9 mouse cellular contexts compared by ENCODE assay signal in genomic region chr8:73350366-73350765, GRCm38 (mm10). TPM values are rescaled to one million over a fixed set of nuclear protein-coding genes. Genes with fewer than 3 reads are reported as not detected.
DNase-seq lines count a peak whose midpoint lies in the region; ATAC-seq lines count a peak whose summit lies in the region.
"Had no signal": no experiment of that assay in that cellular context is flagged by ENCODE, and none has a peak within 500 bp of the region (broad histone marks: within the 10 kb centered on the region; RNA-seq: fewer than 3 reads in every experiment).

No protein-coding gene starts in this region.

- DNase-seq in gastrocnemius, adult 18-20 months (ENCODE audit: low spot score): peak; percentile 16
- no peak for DNase-seq in gastrocnemius, postnatal 14 days
- peak; percentile 6 for DNase-seq in urinary bladder, postnatal 14 days (ENCODE audit: low spot score)
- DNase-seq in urinary bladder, postnatal 4 days (ENCODE audit: low spot score in 2 of 2): no peak
- DNase-seq in hindbrain, embryonic 14.5 days (ENCODE audit: low spot score): peak; percentile 63
- no peak for DNase-seq in layer of hippocampus, postnatal 14 days (ENCODE audit: low spot score in 2 of 2)
- no peak for DNase-seq in gastrocnemius, postnatal 10 days

- intact Hi-C loops in gastrocnemius, postnatal 14 days (cut with DNase I; ENCODE audit: low total_unique reads): loop anchor here (10.0 kb wide), 1 partner anchor 116 kb away; no protein-coding TSS in a partner anchor

- no peak overlapping the region for H3K27ac ChIP-seq in hindbrain, embryonic 14.5 days
- no peak overlapping the region for H3K27ac ChIP-seq in midbrain, embryonic 15.5 days

- no peaks in the 10 kb centered on the region for H3K36me3 ChIP-seq in hindbrain, embryonic 14.5 days (replicated peaks; ENCODE audit: control insufficient read depth, insufficient read depth)
- no peaks in the 10 kb centered on the region for H3K36me3 ChIP-seq in midbrain, embryonic 15.5 days (replicated peaks)
- H3K36me3 ChIP-seq: G1E had no signal

- no peaks in the 10 kb centered on the region for H3K9me3 ChIP-seq in hindbrain, embryonic 14.5 days (ENCODE audit: control insufficient read depth, low read length)
- no peaks in the 10 kb centered on the region for H3K9me3 ChIP-seq in midbrain, embryonic 15.5 days

- H3K4me3 ChIP-seq in hindbrain, embryonic 14.5 days (replicated peaks; ENCODE audit: low read length): peak overlapping the region; percentile 92
- H3K4me3 ChIP-seq in midbrain, embryonic 15.5 days: peak overlapping the region; percentile 70

- no peaks in the 10 kb centered on the region for H3K27me3 ChIP-seq in hindbrain, embryonic 14.5 days (ENCODE audit: control insufficient read depth, insufficient read depth, low read length)
- no peaks in the 10 kb centered on the region for H3K27me3 ChIP-seq in midbrain, embryonic 15.5 days (replicated peaks)

- no peak for ATAC-seq in hindbrain, embryonic 14.5 days (ENCODE audit: low FRiP score)
- ATAC-seq in midbrain, embryonic 15.5 days (replicated peaks): no peak

- H3K4me1 ChIP-seq in hindbrain, embryonic 14.5 days (replicated peaks; ENCODE audit: control insufficient read depth, insufficient read depth, low read length): peaks cover 33% of the 10 kb centered on the region
- peaks cover 33% of the 10 kb centered on the region for H3K4me1 ChIP-seq in midbrain, embryonic 15.5 days

- H3K9ac ChIP-seq in hindbrain, embryonic 14.5 days: no peak overlapping the region
- H3K9ac ChIP-seq in midbrain, embryonic 15.5 days: no peak overlapping the region; the same call in 1 of the 2 replicates

- peak overlapping the region; percentile 77 for H3K4me2 ChIP-seq in hindbrain, embryonic 14.5 days (replicated peaks)
- peak overlapping the region; percentile 91 for H3K4me2 ChIP-seq in midbrain, embryonic 15.5 days

- 10% methylated on average over 2 of the region's 2 CpGs for WGBS in hindbrain, embryonic 14.5 days
- 10% methylated on average over 2 of the region's 2 CpGs for WGBS in midbrain, embryonic 15.5 days

RNA-seq across cellular contexts. Expression of gene Large1, which starts 3.0 kb away (rescaled TPM):
- total RNA-seq in gastrocnemius, adult 18-20 months (2021): 10 to 100 TPM; 25.2 to 33.0 TPM
- 10 to 100 TPM; 17.7 to 19.0 TPM for total RNA-seq in gastrocnemius, postnatal 14 days (2021)
- 26.9 and 28.0 TPM in 2 replicates for polyA plus RNA-seq in hindbrain, embryonic 14.5 days (2014; fragmentation: Nextera tagmentation; extraction: Ambion mirVana)
- polyA plus RNA-seq in midbrain, embryonic 15.5 days (2015; fragmentation: Nextera tagmentation; extraction: Ambion mirVana): 14.2 and 15.2 TPM in 2 replicates
- total RNA-seq in layer of hippocampus, postnatal 14 days (2021): 100 to 1,000 TPM; 146 to 155 TPM
- 10 to 100 TPM; 25.1 to 26.9 TPM for total RNA-seq in gastrocnemius, postnatal 10 days (2021)
- polyA plus RNA-seq: G1E had no signal

Comparison
In these comparisons a context has a peak if more than half of its experiments do, and no peak if none do; other contexts are left out.
1. DNase-seq: peak in gastrocnemius, adult 18-20 months (single experiment), urinary bladder, postnatal 14 days (single experiment) and hindbrain, embryonic 14.5 days (single experiment); none in gastrocnemius, postnatal 14 days (single experiment), urinary bladder, postnatal 4 days (0 of 2), layer of hippocampus, postnatal 14 days (0 of 2) and gastrocnemius, postnatal 10 days (single experiment).
2. RNA of gene Large1, which starts 3.0 kb away (total RNA-seq): 146 to 155 TPM in layer of hippocampus, postnatal 14 days; 25.2 to 33.0 TPM in gastrocnemius, adult 18-20 months, 25.1 to 26.9 TPM in gastrocnemius, postnatal 10 days and 17.7 to 19.0 TPM in gastrocnemius, postnatal 14 days; every median in the first group is over 4 times any median in the second.